Comparison of ENCODE assay signal across 38 mouse cellular contexts in genomic region chr2:122330317-122330716, GRCm38 (mm10). TPM values are rescaled to one million over a fixed set of nuclear protein-coding genes. Genes with fewer than 3 reads are reported as not detected.
"Had no signal": no experiment of that assay in that cellular context is flagged by ENCODE, and none has a peak within 500 bp of the region (broad histone marks: within the 10 kb centered on the region; RNA-seq: fewer than 3 reads in every experiment).

No protein-coding gene starts in this region.

RNA-seq across cellular contexts. Expression of gene Duox1, which starts 14.8 kb away (rescaled TPM):
- total RNA-seq: heart, postnatal 4 days; hematopoietic stem cell, adult 5-6 weeks; layer of hippocampus, adult 18-20 months; layer of hippocampus, adult 2 months; layer of hippocampus, adult 8-10 months; layer of hippocampus, postnatal 14 days; layer of hippocampus, postnatal 25 days; layer of hippocampus, postnatal 36 days; left cerebral cortex, adult 18-20 months; left cerebral cortex, adult 2 months had no signal
- polyA plus RNA-seq: heart, embryonic 11.5 days; heart, embryonic 13.5 days; heart, postnatal 0 days; inflammation-experienced regulatory T-cells, adult 6 months; intestine, postnatal 0 days; kidney, embryonic 14.5 days; kidney, postnatal 0 days had no signal

RNA-seq across cellular contexts. Expression of gene Duoxa1, which starts 16.8 kb away (rescaled TPM):
- total RNA-seq: heart, postnatal 4 days; hematopoietic stem cell, adult 5-6 weeks; hindbrain, postnatal 0 days; layer of hippocampus, adult 2 months; layer of hippocampus, adult 8-10 months; layer of hippocampus, postnatal 10 days; layer of hippocampus, postnatal 14 days; layer of hippocampus, postnatal 25 days; layer of hippocampus, postnatal 36 days; left cerebral cortex, adult 2 months had no signal
- polyA plus RNA-seq: heart, embryonic 11.5 days; heart, embryonic 12.5 days; heart, embryonic 14.5 days; heart, embryonic 15.5 days; heart, postnatal 0 days; hindbrain, embryonic 10.5 days; hindbrain, embryonic 11.5 days; inflammation-experienced regulatory T-cells, adult 6 months; intestine, embryonic 14.5 days; intestine, embryonic 15.5 days; intestine, embryonic 16.5 days; intestine, postnatal 0 days; kidney, embryonic 14.5 days; kidney, postnatal 0 days had no signal

RNA-seq across cellular contexts. Expression of gene Duoxa2, which starts 31.6 kb away (rescaled TPM):
- total RNA-seq: heart, postnatal 10 days; heart, postnatal 36 days; hematopoietic stem cell, adult 5-6 weeks; layer of hippocampus, adult 18-20 months; layer of hippocampus, adult 2 months; layer of hippocampus, adult 8-10 months; layer of hippocampus, postnatal 14 days; layer of hippocampus, postnatal 25 days; layer of hippocampus, postnatal 36 days; left cerebral cortex, adult 18-20 months; left cerebral cortex, adult 2 months; left cerebral cortex, adult 8-10 months had no signal
- polyA plus RNA-seq: heart, embryonic 11.5 days; heart, embryonic 12.5 days; heart, embryonic 13.5 days; heart, embryonic 14.5 days; heart, embryonic 15.5 days; heart, embryonic 16.5 days; hindbrain, embryonic 10.5 days; hindbrain, embryonic 11.5 days; hindbrain, embryonic 12.5 days; hindbrain, embryonic 13.5 days; inflammation-experienced regulatory T-cells, adult 6 months; kidney, adult 2 months; kidney, embryonic 15.5 days; kidney, embryonic 16.5 days; kidney, postnatal 0 days had no signal

RNA-seq across cellular contexts. Expression of gene Duox2, which starts 32.1 kb away (rescaled TPM):
- total RNA-seq: hematopoietic stem cell, adult 5-6 weeks; left cerebral cortex, adult 18-20 months; left cerebral cortex, adult 2 months had no signal
- polyA plus RNA-seq: hindbrain, embryonic 10.5 days; hindbrain, embryonic 11.5 days; hindbrain, embryonic 12.5 days; hindbrain, embryonic 13.5 days; hindbrain, embryonic 14.5 days; hindbrain, embryonic 15.5 days; inflammation-experienced regulatory T-cells, adult 6 months; intestine, embryonic 15.5 days had no signal
